Mouse (Mus musculus) neural tube, embryonic 12.5 days (tissue): ENCODE measurements around the gene Krtap5-2. TPM values are rescaled to one million over a fixed set of nuclear protein-coding genes. Genes with fewer than 3 reads are reported as not detected.
"Not testable (repeated sequence)": the region's sequence is repeated elsewhere in the genome, so short reads cannot be mapped to it uniquely, and the experiment has no call there.

ENCODE experiments used
- ATAC-seq: fragments of 200-750 bp; cut with Nextera tagmentation; 2 replicates; pipeline ENCODE4 v1.8.0; 2017; ENCODE audit warnings: low read depth, mild to moderate bottlenecking, moderate TSS enrichment, moderate library complexity; ENCODE audit not compliant: low FRiP score
- H3K27ac ChIP-seq: fragments of 300-500 bp; sonication (generic); 2 replicates; pipeline ENCODE4 v1.5.1; 2016
- H3K27me3 ChIP-seq: fragments of 300-500 bp; sonication (generic); replicated peaks from 2 replicates; pipeline ENCODE4 v1.6.1; 2016; ENCODE audit warnings: mild to moderate bottlenecking
- H3K36me3 ChIP-seq: fragments of 300-500 bp; sonication (generic); 2 replicates; pipeline ENCODE4 v1.6.1; 2016; ENCODE audit warnings: mild to moderate bottlenecking
- H3K4me1 ChIP-seq: fragments of 300-500 bp; sonication (generic); 2 replicates; pipeline ENCODE4 v1.6.1; 2016
- H3K4me2 ChIP-seq: fragments of 300-500 bp; sonication (generic); replicated peaks from 2 replicates; pipeline ENCODE4 v1.6.1; 2016; ENCODE audit warnings: mild to moderate bottlenecking
- H3K4me3 ChIP-seq: fragments of 300-500 bp; sonication (generic); 2 replicates; pipeline ENCODE4 v1.5.1; 2016
- H3K9ac ChIP-seq: fragments of 300-500 bp; sonication (generic); 2 replicates; pipeline ENCODE4 v1.6.1; 2016; ENCODE audit warnings: mild to moderate bottlenecking
- H3K9me3 ChIP-seq: fragments of 300-500 bp; sonication (generic); 2 replicates; pipeline ENCODE4 v1.6.1; 2016; ENCODE audit warnings: mild to moderate bottlenecking
- WGBS: fragments of 180-500 bp; shearing (Covaris S2); methylation state at CpG from one replicate; pipeline ENCODE4 v1.1.7; 2016; 5-methylcytosine and 5-hydroxymethylcytosine counted together
- polyA plus RNA-seq: library from polyadenylated mRNA; unstranded; fragments of >200 nt; fragmentation: Nextera tagmentation; extraction: Ambion mirVana; gene quantifications from 2 replicates; pipeline ENCODE4 v1.2.1, GENCODE M21; 2016

Gene Krtap5-2
- polyA plus RNA-seq = not detected in 2 replicates

DNA sequence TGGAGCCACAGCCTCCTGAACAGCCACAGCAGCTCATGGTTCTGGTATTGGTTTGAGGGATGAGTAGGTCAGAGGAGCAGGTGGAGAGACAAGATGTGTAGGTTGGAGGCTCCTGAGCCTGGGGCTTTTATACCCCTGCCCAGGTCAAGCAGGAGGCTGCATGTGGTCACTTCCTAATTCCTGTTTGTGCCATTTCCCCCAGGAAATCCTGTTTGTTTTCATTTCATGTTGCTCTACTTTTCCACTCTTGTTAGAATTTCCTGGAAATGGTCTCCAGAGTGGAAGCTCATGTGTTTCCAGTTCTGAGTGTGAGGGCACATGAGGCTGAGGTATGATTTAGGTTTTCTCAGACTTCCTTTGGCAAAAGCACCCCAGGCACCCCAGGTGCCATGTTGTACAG lies at the start of gene Krtap5-2:
Krtap5-2 (minus strand) TSS at position 101 of the 400 bp plus-strand sequence.
- not testable (repeated sequence) for H3K4me2 ChIP-seq, ATAC-seq, H3K27ac ChIP-seq, H3K4me1 ChIP-seq, H3K27me3 ChIP-seq, H3K9me3 ChIP-seq, H3K9ac ChIP-seq, H3K4me3 ChIP-seq, H3K36me3 ChIP-seq

DNA sequence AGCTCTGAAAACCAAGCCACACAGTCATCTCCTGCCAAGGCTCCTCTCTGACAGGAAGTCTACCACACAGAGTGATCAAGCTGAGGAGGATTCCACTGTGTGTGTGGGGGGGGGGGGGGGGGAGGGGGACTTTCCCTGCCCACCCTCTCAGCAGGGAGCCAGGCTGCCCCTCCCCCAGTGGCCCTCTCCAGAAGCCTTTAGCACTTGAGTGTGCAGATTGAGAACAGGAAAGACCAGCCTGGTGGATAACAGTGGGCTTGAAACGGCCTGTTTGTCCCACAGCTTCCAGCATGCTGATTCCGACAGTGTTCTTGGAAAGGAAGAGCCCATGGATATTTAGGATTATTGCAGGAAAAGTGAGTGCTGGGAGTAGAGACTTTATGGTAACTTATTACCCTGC lies 48.7 kb upstream of the Krtap5-2 start:
- no peak overlapping the region for H3K4me2 ChIP-seq
- WGBS = 48% methylated on average over 2 of the region's 2 CpGs
- H3K4me1 ChIP-seq = no peaks in the 10 kb centered on the region
- H3K36me3 ChIP-seq = no peaks in the 10 kb centered on the region
- H3K9ac ChIP-seq = no peak overlapping the region
- ATAC-seq = no peak
- H3K4me3 ChIP-seq = no peak overlapping the region
- no peaks in the 10 kb centered on the region for H3K27me3 ChIP-seq
- H3K9me3 ChIP-seq = no peaks in the 10 kb centered on the region
- no peak overlapping the region for H3K27ac ChIP-seq

DNA sequence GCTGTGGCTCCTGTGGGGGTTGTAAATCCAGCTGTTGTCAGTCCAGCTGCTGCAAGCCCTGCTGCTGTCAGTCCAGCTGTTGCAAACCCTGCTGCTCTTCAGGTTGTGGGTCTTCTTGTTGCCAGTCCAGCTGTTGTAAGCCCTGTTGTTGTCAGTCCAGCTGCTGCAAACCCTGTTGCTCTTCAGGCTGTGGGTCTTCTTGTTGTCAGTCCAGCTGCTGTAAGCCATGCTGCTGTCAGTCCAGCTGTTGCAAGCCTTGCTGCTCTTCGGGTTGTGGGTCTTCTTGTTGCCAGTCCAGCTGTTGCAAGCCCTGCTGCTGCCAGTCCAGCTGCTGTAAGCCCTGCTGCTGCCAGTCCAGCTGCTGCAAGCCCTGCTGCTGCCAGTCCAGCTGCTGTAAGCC lies 36.3 kb upstream of the Krtap5-2 start:
- H3K9ac ChIP-seq, H3K4me2 ChIP-seq, H3K27me3 ChIP-seq, ATAC-seq, H3K4me1 ChIP-seq, H3K36me3 ChIP-seq, H3K4me3 ChIP-seq, H3K9me3 ChIP-seq, H3K27ac ChIP-seq: not testable (repeated sequence)
- WGBS = 57% methylated on average over 1 of the region's 1 CpGs

DNA sequence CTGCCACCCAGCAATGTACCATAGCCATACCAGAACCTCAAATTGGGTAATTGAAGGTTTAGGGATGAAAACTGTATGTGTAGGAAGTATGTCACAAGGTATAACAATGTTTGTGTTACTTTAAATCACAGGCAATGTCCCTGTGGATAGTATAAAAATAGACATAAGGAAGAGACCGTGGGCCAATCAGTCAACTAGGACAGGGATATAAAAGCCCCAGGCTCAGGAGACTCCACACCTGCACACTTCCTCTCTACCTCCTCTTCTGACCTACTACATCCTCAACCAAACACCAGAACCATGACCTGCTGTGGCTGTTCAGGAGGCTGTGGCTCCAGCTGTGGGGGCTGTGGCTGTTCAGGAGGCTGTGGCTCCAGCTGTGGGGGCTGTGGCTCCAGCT lies 35.8 kb upstream of the Krtap5-2 start, which contains the start of gene Gm7579:
Gm7579 (plus strand) TSS at position 301 of the 400 bp plus-strand sequence.
- no peaks in the 10 kb centered on the region for H3K9me3 ChIP-seq
- H3K36me3 ChIP-seq = no peaks in the 10 kb centered on the region
- no peak within 1 kb of the TSS for H3K4me3 ChIP-seq
- H3K4me1 ChIP-seq = no peaks in the 10 kb centered on the region
- WGBS = 69% methylated on average over 1 of the region's 1 CpGs
- no peak within 1 kb of the TSS for H3K4me2 ChIP-seq
- H3K27me3 ChIP-seq = no peaks in the 10 kb centered on the region
- H3K27ac ChIP-seq = no peak within 1 kb of the TSS
- H3K9ac ChIP-seq = no peak within 1 kb of the TSS
- no peak for ATAC-seq

DNA sequence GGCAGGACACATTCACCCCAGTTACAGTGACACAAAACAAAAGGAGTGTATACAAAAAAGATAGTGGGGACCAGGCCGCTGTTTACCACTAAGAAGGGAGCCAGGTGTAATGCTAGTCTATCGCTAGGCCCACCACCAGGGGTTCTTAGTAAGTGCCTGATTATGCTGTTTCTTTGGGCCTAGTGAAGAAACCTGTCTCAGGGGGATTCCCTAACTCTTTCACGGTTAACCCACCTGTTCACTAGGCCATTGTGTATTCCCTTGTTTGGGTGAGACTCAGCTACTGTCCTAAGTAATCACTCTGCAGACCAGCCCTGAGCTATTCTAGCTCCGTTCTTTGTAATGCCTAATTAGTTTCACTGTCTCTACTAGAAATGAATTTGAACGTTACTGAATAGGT lies 31.1 kb upstream of the Krtap5-2 start:
- H3K27ac ChIP-seq, H3K4me3 ChIP-seq, H3K27me3 ChIP-seq, H3K9ac ChIP-seq, ATAC-seq, H3K4me2 ChIP-seq, H3K36me3 ChIP-seq, H3K4me1 ChIP-seq, H3K9me3 ChIP-seq: not testable (repeated sequence)
- WGBS = 81% methylated on average over 5 of the region's 5 CpGs

DNA sequence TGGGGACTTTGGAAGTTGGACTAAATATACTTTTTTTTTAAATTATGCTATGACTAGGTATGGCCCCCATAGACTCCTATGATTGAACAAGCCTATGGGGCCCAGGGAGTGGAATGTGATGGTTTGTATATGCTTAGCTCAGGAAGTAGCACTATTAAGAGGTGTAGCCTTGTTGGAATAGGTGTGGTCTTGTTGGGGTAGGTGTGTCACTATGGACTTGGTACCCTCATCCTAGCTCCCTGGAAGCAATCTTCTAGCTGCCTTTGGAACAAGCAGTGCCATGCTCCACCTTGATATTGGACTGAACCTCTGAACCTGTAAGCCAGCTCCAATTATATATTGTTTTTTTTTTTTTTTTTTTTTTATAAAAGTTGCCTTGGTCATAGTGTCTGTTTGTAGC lies 29.7 kb upstream of the Krtap5-2 start:
- H3K9ac ChIP-seq = no peak overlapping the region
- ATAC-seq = no peak
- no peak overlapping the region for H3K4me2 ChIP-seq
- no peaks in the 10 kb centered on the region for H3K4me1 ChIP-seq
- no peaks in the 10 kb centered on the region for H3K9me3 ChIP-seq
- no peak overlapping the region for H3K4me3 ChIP-seq
- no peak overlapping the region for H3K27ac ChIP-seq
- H3K27me3 ChIP-seq = no peaks in the 10 kb centered on the region
- H3K36me3 ChIP-seq = no peaks in the 10 kb centered on the region

DNA sequence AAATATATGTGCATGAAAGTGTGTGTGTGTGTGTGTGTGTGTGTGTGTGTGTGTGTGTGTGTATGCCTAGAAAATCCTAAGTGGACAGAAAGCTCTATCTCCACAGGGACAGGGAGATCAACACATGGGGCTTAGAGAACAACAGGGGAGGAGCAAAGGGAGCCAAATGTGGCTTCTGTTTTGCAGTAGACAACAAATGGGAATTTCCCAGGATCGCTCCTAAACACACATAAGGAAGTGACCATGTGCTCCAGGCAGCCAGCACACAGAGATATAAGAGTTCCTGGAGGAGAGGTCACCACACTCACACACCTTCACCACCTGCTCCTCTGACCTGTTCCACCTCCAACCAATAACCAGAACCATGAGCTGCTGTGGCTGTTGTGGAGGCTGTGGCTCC lies 25.3 kb upstream of the Krtap5-2 start, which contains the start of gene Krtap5-3:
Krtap5-3 (plus strand) TSS at position 301 of the 400 bp plus-strand sequence.
- H3K27me3 ChIP-seq = no peaks in the 10 kb centered on the region
- no peak within 1 kb of the TSS for H3K4me3 ChIP-seq
- no peak within 1 kb of the TSS for H3K4me2 ChIP-seq
- 50% methylated on average over 1 of the region's 1 CpGs for WGBS
- no peaks in the 10 kb centered on the region for H3K4me1 ChIP-seq
- H3K36me3 ChIP-seq = no peaks in the 10 kb centered on the region
- no peak within 1 kb of the TSS for H3K27ac ChIP-seq
- ATAC-seq = no peak
- no peak within 1 kb of the TSS for H3K9ac ChIP-seq
- H3K9me3 ChIP-seq = no peaks in the 10 kb centered on the region

DNA sequence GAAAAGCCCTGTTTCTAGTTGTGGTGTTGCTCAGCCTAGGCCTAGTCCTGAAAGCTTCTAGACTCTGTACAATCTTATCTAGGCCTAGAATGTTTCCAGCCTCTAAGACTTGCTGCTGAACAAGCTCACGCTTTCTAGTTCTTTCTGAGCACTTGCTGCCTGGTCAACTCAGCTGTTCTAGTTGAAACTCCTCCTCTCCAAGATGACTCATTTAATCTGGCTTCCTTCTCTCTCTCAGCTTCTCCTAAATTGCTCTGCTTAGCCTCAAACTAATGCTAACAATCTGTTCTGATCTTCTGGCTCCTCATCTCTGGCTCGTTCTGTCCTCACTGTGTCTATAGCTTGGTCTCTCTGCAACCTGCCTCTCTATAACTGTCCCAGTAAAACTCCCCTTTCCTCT lies 22.9 kb upstream of the Krtap5-2 start:
- Histone ChIP-seq H3K27me3 (no peaks in the 10 kb centered on the region), H3K36me3 (no peaks in the 10 kb centered on the region), H3K4me2 (no peak overlapping the region), H3K4me1 (no peaks in the 10 kb centered on the region), H3K4me3 (no peak overlapping the region), H3K27ac (no peak overlapping the region), H3K9ac (no peak overlapping the region), H3K9me3 (no peaks in the 10 kb centered on the region)
- ATAC-seq = no peak
- WGBS = 88% methylated on average over 2 of the region's 2 CpGs

DNA sequence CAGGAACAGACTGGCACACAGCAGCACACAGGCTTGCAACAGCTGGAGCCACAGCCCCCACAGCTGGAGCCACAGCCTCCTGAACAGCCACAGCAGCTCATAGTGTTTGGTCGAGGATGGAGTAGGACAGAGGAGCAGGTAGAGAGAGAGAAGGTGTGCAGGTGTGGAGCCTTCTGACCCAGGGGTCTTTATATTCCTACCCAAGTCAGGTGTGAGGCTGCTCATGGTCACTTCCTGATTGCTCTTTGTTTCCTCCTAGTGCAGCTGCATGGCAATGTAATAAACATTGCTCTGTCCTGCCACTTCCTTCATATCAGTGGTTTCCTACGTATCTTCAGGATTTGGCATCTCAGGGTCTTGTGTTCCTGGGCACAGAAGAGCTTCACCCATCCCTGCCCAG lies 14.5 kb upstream of the Krtap5-2 start, which contains the start of gene Gm10153:
Gm10153 (minus strand) TSS at position 101 of the 400 bp plus-strand sequence.
- no peak within 1 kb of the TSS for H3K9ac ChIP-seq
- H3K9me3 ChIP-seq = no peaks in the 10 kb centered on the region
- H3K36me3 ChIP-seq = no peaks in the 10 kb centered on the region
- H3K27me3 ChIP-seq = no peaks in the 10 kb centered on the region
- 40% methylated on average over 2 of the region's 2 CpGs for WGBS
- no peak within 1 kb of the TSS for H3K27ac ChIP-seq
- no peak for ATAC-seq
- H3K4me1 ChIP-seq = no peaks in the 10 kb centered on the region
- H3K4me2 ChIP-seq = no peak within 1 kb of the TSS
- H3K4me3 ChIP-seq = no peak within 1 kb of the TSS

DNA sequence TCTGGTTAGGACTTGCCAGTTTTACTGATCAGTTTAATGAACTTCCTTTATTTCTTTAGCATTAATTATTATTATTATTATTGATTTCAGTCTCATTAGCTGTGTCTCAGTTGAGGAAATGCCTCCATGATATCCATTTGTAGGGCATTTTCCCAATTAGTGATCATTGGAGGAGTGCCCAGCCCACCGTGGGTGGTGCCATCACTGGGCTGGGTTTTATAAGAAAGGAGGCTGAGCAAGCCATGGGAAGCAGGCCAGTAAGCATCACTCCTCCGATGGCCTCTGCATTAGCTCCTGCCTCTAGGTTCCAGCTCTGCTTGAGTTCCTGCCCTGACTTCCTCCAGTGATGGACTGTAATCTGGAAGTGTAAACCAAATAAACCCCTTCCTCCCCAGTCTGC lies 12.4 kb upstream of the Krtap5-2 start:
- no peak overlapping the region for H3K4me2 ChIP-seq

DNA sequence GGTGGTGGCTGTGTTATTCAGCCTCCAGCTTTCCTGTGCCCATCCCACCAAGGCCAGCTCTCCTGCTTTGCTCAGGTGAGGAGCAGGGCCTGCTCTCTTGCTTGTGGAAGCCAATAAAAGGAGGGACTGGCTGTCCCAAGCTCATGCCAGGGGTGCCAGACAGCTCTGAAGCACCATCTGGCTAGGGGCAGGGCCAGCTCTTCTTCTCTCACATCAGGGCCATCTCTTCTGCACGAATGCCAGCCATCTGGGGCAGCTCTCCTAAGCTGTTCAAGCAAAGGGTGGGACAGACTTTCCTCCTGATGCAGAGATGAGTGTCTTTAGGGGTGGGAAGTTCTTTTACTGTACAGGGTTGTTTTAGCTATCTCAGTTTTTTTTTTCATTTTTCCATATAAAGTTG lies 5.2 kb upstream of the Krtap5-2 start:
- Histone ChIP-seq H3K27me3 (no peaks in the 10 kb centered on the region), H3K4me2 (no peak overlapping the region), H3K36me3 (no peaks in the 10 kb centered on the region), H3K9ac (no peak overlapping the region), H3K9me3 (no peaks in the 10 kb centered on the region), H3K4me3 (no peak overlapping the region), H3K27ac (no peak overlapping the region), H3K4me1 (no peaks in the 10 kb centered on the region)
- no peak for ATAC-seq
- 65% methylated on average over 1 of the region's 1 CpGs for WGBS

More for the DNA sequence above, 12.4 kb upstream of the Krtap5-2 start:
- Histone ChIP-seq H3K4me3 (no peak overlapping the region), H3K27ac (no peak overlapping the region), H3K4me1 (no peaks in the 10 kb centered on the region), H3K9ac (no peak overlapping the region), H3K9me3 (no peaks in the 10 kb centered on the region), H3K36me3 (no peaks in the 10 kb centered on the region), H3K27me3 (no peaks in the 10 kb centered on the region)
- 80% methylated on average over 2 of the region's 2 CpGs for WGBS
- no peak for ATAC-seq

DNA sequence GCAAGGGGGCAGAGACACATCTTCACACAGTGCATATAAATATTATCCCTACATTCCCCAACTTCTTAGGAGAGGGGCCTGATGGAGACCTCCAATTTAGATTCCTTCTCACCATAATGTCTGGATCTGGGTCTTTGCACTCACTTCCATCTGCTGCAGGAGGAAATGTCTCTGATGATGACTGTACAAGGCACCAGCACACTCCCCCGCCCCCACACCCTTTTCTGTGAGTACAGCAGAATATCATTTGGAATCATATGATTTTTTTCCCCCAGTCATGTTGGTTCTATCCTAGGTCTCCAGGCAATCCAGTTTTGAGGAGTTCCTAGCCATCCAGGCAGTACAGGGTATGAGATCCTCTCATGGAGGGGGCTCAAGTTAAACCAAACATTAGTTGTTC lies 2.9 kb upstream of the Krtap5-2 start:
- no peak overlapping the region for H3K4me3 ChIP-seq
- H3K4me2 ChIP-seq = no peak overlapping the region
- H3K9ac ChIP-seq = no peak overlapping the region
- H3K27me3 ChIP-seq = no peaks in the 10 kb centered on the region
- H3K9me3 ChIP-seq = no peaks in the 10 kb centered on the region
- WGBS = 91% methylated on average over 1 of the region's 1 CpGs
- H3K27ac ChIP-seq = no peak overlapping the region
- no peaks in the 10 kb centered on the region for H3K4me1 ChIP-seq
- ATAC-seq = no peak
- no peaks in the 10 kb centered on the region for H3K36me3 ChIP-seq

DNA sequence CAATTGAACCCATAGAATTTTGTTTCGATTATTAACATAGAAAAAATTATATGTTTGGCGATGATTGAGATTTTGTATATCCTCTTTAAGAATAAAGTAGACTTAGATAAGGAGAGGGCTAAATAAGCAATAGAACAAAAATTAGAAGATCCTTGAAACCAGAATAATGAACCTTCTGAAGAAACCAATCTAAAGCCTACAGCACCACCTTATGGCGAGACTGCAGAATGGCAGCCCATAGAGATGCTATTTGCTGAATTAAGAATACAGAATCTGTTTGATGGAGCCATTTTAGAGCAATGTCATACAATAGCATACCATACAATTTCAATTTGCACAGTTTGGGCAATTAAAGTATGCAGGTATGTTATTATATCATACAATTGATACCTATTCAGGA lies 6.0 kb downstream of the Krtap5-2 start:
- no peak overlapping the region for H3K27ac ChIP-seq
- no peak overlapping the region for H3K4me2 ChIP-seq
- no peak for ATAC-seq
- 45% methylated on average over 3 of the region's 3 CpGs for WGBS
- no peak overlapping the region for H3K9ac ChIP-seq
- no peaks in the 10 kb centered on the region for H3K9me3 ChIP-seq
- no peaks in the 10 kb centered on the region for H3K27me3 ChIP-seq
- H3K4me1 ChIP-seq = no peaks in the 10 kb centered on the region
- H3K4me3 ChIP-seq = no peak overlapping the region
- H3K36me3 ChIP-seq = no peaks in the 10 kb centered on the region
